Mouse (Mus musculus): ENCODE results near the gene Cdc42ep3. TPM values are rescaled to one million over a fixed set of nuclear protein-coding genes. Genes with fewer than 3 reads are reported as not detected.

Gene Cdc42ep3
- total RNA-seq, 2 experiments from 2014 or later, result 3.8 to 8.5 TPM

DNA sequence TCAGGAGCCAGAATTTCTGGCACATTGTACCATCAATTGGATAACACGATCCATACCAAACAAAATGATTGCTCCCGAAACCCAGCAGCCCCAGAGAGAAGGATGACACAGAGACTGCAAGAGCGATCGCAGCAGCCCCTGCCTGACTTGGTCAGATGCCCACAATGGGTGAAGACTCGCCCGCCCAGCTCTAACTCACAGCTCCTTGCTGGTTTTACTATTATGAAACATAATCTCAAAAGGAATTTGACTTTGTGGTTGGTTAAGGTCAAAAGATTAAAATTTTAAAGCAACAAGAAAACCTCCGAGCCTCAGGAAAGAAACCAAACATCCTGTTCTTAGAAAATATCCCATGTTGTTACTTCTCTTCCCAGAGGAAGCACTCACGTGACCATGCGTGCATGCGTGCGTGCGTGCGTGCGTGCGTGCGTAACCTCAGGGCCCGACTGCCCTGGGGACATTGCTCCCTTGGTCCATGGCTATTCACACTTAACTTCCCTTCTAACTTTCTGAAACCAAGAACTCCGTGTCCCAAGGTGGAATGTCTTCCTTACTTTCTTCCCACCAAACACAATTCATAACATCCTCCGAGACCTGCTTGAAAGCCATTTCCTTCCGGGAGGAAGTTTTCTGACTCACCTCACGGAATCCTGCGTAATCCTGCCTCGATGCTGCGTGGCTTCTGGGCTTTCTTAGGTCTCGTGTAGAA lies 9.7 kb downstream of the Cdc42ep3 start:
- no peak for DNase-seq (ENCODE audit: low spot score in 2 of 2)

DNA sequence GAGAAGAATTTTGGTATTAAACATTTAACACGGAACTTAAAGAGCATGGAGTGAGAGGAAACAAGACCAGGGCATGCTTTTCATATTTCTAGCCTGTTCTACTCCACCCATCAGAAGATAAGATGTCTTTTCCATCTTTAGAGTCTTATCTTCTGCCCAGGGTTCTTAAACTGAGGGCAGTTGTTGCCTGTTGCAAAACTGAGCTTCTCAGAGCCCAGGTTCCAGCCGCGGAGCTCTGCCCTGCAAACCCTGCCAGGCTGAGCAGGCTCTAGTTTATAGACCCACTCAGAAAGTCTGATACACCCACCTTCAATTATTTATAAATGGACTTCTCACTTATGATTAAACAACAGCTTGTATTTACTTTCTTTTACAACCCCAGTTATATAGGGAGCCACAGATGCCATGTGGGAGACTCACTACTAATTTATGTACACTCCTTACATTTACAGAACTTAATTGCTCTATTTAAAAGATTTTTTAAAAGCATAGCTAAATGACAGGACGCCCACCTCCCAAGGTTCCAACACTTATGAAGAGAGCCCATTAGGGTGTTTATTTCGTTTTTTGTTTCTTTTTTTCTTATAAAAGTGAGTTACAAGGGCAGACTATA lies 11.5 kb downstream of the Cdc42ep3 start:
- no peak for DNase-seq (ENCODE audit: low spot score in 2 of 2)

DNA sequence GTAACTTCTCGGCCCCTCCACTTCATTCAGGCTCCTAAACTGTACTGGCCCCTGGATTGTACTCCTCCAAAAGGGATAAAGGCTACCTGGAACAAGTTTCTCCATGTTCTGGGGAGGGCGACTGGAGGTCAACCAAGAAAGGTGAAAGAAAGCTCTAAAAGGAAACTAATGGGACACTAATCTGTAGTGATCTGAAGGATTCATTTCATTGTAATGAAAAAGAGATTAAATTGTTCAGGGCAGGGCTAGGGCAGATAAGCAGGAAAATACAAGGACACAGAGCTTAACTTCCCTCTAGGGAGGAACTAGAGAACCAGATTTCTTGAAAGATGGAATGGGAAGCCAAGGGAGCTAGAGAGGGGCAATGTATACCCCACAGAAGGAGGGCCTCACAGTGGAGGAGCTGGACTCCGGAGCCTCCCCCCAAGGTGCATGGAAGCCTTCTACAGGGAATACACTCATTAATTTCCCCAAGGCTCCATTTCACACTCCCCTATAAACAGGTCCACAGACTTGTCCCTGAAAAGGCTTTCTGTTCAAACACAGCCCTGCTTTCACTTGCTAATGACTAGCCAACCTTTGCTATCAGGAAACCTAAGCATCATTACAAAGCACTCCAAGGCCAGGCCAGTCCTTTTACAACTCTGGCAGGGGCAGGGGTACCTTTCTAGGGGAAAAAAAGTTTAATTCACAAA lies 12.1 kb downstream of the Cdc42ep3 start:
- no peak for DNase-seq (ENCODE audit: low spot score in 2 of 2)

DNA sequence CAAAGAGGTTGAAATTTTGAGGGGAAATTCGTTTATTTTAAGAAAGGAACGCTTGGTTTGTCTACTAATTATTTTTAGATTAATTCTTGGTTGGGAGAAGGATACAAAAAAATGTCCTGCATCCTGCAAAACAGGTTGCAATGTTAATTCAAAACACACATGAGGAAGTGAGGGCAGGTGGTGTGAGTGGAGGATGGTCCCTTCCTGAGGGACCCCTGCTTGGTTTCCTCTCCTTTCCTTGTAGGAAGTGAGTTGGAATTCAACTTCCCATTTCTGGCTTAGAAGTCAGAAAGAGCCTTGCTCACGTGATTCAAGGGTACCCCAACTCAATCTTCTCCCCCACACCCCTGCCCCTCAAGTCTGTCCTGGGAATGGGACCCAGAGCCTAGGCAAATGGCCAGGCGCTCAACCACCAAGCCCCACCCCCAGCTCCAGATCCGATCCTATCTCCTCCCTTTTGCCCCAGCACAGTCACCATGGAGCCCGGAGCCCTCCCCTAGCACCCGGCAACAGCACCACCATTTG lies 12.9 kb downstream of the Cdc42ep3 start:
- no peak for DNase-seq (ENCODE audit: low spot score in 2 of 2)

GRCm38 (mm10) chr17:79337494-79337893 lies 17.4 kb downstream of the Cdc42ep3 start:
- DNase-seq (ENCODE audit: low spot score in 2 of 2), result no peak

DNA sequence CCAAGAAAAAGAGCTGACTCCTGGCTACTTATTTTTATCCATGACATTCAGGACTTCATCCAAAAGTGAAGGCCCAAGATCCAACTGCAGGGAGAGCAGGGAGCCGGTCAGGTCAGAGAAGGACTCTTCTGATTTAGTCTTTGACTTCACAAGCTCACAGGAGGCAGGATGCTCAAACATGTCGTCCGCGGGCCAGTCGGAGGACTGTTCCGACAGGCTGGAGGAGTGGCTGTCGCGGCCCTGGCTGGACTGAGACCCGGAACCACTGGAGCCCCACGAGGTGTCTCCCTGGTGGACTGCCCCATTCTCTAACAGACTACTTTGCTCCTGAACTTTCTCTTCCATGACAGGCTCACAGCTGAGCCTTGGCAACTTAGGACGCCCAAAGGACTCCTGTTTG lies 20.2 kb downstream of the Cdc42ep3 start:
- DNase-seq (ENCODE audit: low spot score in 2 of 2), result no peak

- DNase-seq (ENCODE audit: low spot score in 2 of 2), result no peak
Measured at GRCm38 (mm10) chr17:79333650-79334049, 21.2 kb downstream of the Cdc42ep3 start.

DNA sequence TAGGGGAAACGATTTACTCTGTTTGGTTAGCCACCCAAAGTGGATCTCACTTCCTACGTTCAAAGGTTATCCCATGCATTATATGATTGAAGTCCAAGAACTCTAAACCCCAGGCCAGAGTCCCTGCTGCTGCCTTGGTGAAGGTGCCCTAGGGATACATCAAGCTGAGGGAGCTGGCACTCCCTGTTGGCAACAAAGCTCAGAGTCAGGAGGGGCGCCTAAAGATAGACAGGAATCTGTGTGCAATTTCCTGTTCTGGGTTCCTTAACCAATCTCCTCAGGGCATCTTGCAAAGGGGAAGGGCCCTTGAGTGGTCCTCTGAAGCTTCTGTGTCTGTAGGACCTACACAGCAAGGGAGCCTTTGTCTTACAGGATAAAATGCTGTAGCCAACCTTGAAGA lies 22.0 kb downstream of the Cdc42ep3 start:
- DNase-seq (ENCODE audit: low spot score in 2 of 2), result no peak

DNA sequence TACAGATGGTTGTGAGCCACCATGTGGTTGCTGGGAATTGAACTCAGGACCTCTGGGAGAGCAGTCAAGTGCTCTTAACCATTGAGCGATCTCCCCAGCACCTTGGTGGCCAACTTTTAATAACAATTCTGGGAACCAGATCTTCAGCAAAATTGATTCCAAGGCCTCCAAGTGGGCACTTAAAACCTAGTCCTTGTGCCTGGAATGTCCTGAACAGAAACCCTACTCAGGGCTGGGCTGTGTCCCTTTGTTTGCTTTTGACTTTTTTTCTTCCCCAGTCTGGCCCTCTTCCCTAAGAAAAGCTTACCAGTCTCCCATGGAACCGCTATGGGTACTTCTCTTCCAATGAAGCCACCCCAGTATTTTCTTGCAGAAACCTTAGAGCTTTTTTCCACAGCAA lies 24.5 kb downstream of the Cdc42ep3 start:
- no peak for DNase-seq (ENCODE audit: low spot score in 2 of 2)

DNA sequence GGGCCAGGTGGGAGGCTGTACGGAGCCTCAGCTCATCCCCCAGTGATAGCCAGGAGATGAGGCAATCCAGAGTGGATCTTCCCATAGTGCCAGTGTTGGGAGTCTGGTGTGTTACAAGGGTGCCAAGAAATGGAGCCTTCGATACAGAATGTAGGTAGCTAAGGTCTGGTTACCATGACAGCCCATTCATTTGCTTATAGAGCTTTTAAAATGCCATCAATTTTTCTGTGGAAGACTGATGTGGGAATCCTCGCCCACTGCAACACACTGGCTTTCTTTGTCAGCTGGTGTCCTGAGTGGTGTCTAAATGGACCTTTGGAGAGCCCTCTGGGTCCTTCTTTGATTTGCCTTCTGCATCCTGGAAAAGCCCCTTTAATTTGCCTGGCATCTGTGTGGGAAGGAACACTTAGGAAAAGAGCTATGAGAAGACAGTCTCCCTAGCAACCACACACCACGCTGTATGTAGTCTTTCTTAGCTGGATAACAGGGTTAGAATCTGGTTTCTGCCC lies 28.0 kb downstream of the Cdc42ep3 start:
- peak; percentile 26 to 56 for DNase-seq (ENCODE audit: low spot score in 2 of 2)

GRCm38 (mm10) chr17:79317085-79317751 lies 37.7 kb downstream of the Cdc42ep3 start:
- DNase-seq (ENCODE audit: low spot score in 2 of 2), result no peak

DNA sequence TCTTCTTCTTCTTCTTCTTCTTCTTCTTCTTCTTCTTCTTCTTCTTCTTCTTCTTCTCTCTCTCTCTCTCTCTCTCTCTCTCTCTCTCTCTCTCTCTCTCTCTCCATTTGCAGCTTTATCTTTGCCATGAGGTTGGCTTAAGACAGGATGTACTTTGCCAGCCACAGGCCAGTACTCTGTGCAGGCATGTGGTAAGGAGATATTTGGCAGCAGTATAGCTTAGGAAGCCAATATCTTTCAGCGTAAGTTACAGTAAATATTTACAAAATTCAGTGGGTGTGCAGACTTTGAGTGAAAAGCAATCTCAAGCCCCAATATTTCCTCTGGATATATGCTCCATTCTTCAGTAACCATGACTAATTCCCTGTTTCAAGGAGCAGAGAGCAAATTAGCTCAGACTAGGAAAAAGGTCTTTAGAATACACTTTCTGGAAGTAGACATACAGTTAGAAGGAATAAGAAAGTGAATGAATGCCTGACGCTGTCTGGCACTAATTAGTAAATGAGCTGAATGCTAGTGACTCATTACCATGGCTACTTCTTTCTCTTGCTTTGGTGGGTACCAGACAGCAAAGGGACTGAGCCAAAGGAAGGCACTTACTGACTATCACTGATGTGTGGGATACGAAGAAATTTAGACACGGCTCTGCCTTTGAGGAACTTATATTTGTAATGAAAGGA lies 39.3 kb downstream of the Cdc42ep3 start:
- no peak for DNase-seq (ENCODE audit: low spot score in 2 of 2)

- DNase-seq (ENCODE audit: low spot score in 2 of 2), result no peak
Measured at GRCm38 (mm10) chr17:79310465-79310864, 44.4 kb downstream of the Cdc42ep3 start.

GRCm38 (mm10) chr17:79309506-79309905 lies 45.4 kb downstream of the Cdc42ep3 start:
- DNase-seq (ENCODE audit: low spot score in 2 of 2), result no peak

DNA sequence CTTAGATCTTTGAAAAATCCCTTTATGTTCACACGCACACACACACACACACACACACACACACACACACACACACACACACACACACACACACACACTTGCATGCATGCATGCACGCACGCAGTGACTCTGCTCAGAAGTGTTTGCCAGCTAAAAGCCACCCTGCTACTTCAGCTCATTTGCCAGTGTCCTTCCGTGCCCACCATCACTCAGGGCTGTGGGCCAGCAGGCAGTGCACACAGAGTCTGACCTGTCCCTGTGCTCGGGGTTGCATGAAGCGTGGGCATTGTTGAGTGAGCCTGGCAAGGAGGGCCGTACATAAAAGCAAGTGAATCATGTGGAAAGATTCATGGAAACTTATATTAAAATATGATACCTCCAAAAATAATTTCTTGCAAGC lies 49.2 kb downstream of the Cdc42ep3 start:
- no peak for DNase-seq (ENCODE audit: low spot score in 2 of 2)

- no peak for DNase-seq (ENCODE audit: low spot score in 2 of 2)
Measured at GRCm38 (mm10) chr17:79303744-79304497, 51.0 kb downstream of the Cdc42ep3 start.

DNA sequence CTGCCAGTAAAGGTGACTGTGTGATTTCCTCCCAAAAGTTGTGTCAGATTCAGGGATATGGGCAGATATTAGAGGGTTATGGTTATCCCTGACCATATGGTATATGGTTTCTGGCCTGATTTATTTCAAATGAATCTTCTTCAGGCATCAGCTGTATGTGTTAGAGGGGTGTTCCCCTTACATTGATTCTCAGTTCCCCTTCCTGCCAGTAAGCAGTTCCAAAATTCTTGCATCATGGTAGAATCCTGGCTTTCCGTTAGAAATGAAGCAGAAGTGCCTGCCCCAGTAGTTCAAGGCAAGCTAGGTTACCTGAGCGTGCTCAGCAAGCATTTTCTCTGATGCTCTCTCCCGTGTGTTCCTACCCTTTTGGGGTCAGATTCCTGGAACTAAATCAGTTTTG lies 51.7 kb downstream of the Cdc42ep3 start:
- no peak for DNase-seq (ENCODE audit: low spot score in 2 of 2)

GRCm38 (mm10) chr17:79299925-79300324 lies 55.0 kb downstream of the Cdc42ep3 start:
- DNase-seq (ENCODE audit: low spot score in 2 of 2), result no peak

GRCm38 (mm10) chr17:79298968-79299367 lies 55.9 kb downstream of the Cdc42ep3 start:
- DNase-seq (ENCODE audit: low spot score in 2 of 2), result no peak

DNA sequence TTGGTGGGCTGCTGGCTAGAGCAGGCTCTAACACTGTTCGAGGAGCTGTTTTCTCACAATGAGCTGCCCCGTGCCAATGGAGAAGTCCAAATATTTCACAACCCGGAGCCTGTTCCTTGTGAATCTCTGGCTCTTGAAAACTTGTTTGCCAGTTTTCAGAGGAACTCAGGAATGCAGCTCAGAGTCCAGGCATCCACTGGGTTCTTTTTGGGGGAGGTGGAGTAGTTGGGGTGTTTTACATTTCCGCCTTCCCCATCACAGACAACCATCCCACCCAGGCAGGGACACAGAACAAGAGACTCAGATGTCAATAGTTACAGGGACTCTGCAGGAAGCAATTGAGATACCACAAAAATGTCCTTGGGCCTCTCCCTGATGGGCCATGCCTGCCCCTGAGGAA lies 59.0 kb downstream of the Cdc42ep3 start:
- DNase-seq (ENCODE audit: low spot score in 2 of 2), result no peak

Data from layer of hippocampus, adult 18-20 months (tissue).